Mouse (Mus musculus) hindbrain, embryonic 10.5 days (tissue): Measurements from ENCODE around the gene Fbxo10. TPM values are rescaled to one million over a fixed set of nuclear protein-coding genes. Genes with fewer than 3 reads are reported as not detected.
A peak's percentile ranks its signal among the peaks of the same experiment; 100 is the strongest.
"Not testable (repeated sequence)": the region's sequence is repeated elsewhere in the genome, so short reads cannot be mapped to it uniquely, and the experiment has no call there.

ENCODE experiments used
- DNase-seq: peaks from one replicate; pipeline ENCODE4 v3.0.0-alpha.2; 2017; ENCODE audit warnings: low spot score
- H3K27ac ChIP-seq: fragments of 300-500 bp; sonication (generic); 2 replicates; pipeline ENCODE4 v1.5.1; 2016; ENCODE audit warnings: mild to moderate bottlenecking, moderate library complexity
- H3K27me3 ChIP-seq: fragments of 300-500 bp; sonication (generic); 2 replicates; pipeline ENCODE4 v1.6.1; 2016; ENCODE audit warnings: mild to moderate bottlenecking; ENCODE audit not compliant: poor library complexity, insufficient read depth, severe bottlenecking
- H3K36me3 ChIP-seq: fragments of 300-500 bp; sonication (generic); 2 replicates; pipeline ENCODE4 v1.6.1; 2016; ENCODE audit warnings: mild to moderate bottlenecking, moderate library complexity
- H3K4me1 ChIP-seq: fragments of 300-500 bp; sonication (generic); replicated peaks from 2 replicates; pipeline ENCODE4 v1.6.1; 2016; ENCODE audit warnings: mild to moderate bottlenecking
- H3K4me3 ChIP-seq: fragments of 300-500 bp; sonication (generic); 2 replicates; pipeline ENCODE4 v1.5.1; 2016; ENCODE audit warnings: mild to moderate bottlenecking, moderate library complexity
- H3K9me3 ChIP-seq: fragments of 300-500 bp; sonication (generic); 2 replicates; pipeline ENCODE4 v1.6.1; 2016; ENCODE audit warnings: mild to moderate bottlenecking, moderate library complexity
- WGBS: fragments of 180-500 bp; shearing (Covaris S2); methylation state at CpG from one replicate; pipeline ENCODE4 v1.1.7; 2016; 5-methylcytosine and 5-hydroxymethylcytosine counted together
- polyA plus RNA-seq: library from polyadenylated mRNA; unstranded; fragments of >200 nt; fragmentation: Nextera tagmentation; extraction: Ambion mirVana; gene quantifications from 2 replicates; pipeline ENCODE4 v1.2.1, GENCODE M21; 2016

Gene Fbxo10
- 14.4 and 16.5 TPM in 2 replicates for polyA plus RNA-seq

DNA sequence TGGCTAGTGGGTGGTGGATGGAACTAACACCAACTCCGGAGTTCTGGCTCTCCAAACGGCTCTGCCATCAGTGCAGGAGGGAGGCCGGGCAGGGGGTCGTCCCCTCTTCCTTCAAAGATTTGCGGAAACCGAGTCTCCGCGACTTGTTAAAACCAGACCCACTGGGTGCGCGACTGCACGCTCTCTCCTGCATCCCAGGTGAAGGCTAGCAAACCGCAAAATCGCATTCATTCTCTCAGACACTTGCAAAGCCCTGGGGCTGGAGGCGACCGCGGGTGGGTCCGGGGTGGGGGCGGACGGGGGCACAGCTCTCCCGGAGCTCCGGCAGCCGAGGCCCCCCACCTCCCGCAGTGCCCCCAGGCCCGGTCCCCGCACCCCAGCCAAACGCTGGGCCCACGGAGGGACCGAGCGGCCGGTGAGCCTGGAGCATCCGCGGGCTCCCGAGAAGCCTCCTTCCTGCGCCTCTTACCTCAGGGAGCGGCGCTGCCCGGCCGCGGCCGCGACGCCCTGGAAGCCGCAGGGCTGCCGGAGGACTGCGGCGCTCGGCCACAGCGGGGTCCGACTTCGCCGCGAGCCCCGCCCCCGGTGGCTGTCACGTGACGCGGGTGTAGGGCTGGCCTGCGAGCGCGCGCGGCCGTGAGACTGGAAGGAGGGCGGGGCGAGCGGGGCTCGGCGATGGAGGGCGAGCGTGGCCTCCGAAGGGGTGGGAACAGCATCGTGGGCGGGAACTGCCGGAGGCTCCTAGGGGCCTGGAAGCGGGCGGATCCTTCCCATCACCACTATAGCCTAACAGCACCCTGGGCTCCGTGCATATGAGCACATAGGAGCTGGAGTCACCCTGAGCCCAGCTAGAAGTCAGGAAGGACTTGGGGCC, at the start of gene Fbxo10:
Fbxo10 (minus strand) TSS at position 584 of the 874 bp plus-strand sequence.
- peaks cover 26% of the 10 kb centered on the region for H3K4me1 ChIP-seq
- H3K27ac ChIP-seq, result peak within 1 kb of the TSS; percentile 92
- no peaks in the 10 kb centered on the region for H3K27me3 ChIP-seq
- H3K9me3 ChIP-seq, result no peaks in the 10 kb centered on the region
- H3K4me3 ChIP-seq, result peak within 1 kb of the TSS; percentile 75
- 0 out of 2 replicates have a peak, but pooled peaks cover 3% of the 10 kb centered on the region for H3K36me3 ChIP-seq
- peak; percentile 93 for DNase-seq
- WGBS, result under 1% methylated on average over 77 of the region's 77 CpGs

DNA sequence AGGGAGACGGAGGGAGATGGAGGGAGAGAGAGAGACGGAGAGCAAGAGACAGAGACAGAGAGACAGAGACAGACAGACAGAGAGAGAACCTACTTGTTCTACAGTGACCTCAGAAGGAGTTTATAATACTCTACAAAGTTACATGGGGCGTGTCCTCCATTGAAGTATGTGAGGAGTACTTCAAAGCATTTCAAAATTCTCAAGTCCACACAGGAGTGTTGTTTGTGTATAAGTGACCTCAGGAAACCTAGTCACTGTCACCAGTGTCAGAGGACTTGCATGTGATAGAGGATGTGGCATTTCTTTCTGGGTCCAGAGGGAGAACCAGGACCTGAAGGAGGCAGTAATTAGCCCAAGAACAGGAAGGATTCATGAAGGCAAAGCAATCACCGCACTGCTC, 46.6 kb upstream of the Fbxo10 start:
- Histone ChIP-seq H3K27ac (no peak overlapping the region), H3K4me1 (peaks cover 9% of the 10 kb centered on the region; the same call in 1 of the 2 replicates), H3K9me3 (no peaks in the 10 kb centered on the region), H3K36me3 (no peaks in the 10 kb centered on the region), H3K27me3 (no peaks in the 10 kb centered on the region), H3K4me3 (no peak overlapping the region)
- 71% methylated on average over 4 of the region's 4 CpGs for WGBS
- no peak for DNase-seq

DNA sequence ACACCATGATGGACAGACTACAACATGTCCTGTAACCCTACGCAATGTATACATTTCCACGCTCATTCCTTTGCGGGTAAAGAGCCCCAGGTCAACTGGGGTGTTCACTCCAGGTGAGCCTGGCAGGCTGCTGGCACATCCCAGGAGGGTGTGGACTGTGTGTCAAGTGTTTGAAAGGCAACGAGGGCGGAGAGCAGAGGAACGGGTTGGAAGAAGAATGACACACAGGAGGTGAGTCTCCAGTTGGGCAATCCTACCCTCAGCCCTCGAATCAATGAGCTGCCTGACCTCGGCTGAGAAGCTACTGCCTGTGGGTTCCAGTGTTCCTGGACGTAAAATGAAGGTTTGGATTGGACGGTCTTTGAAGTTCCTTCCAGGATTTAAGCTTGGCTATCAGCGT, 36.9 kb upstream of the Fbxo10 start:
- Histone ChIP-seq H3K4me3 (no peak overlapping the region), H3K9me3 (no peaks in the 10 kb centered on the region), H3K36me3 (no peaks in the 10 kb centered on the region), H3K4me1 (no peaks in the 10 kb centered on the region), H3K27ac (no peak overlapping the region), H3K27me3 (no peaks in the 10 kb centered on the region)
- no peak for DNase-seq
- WGBS, result 91% methylated on average over 11 of the region's 11 CpGs

GRCm38 (mm10) chr4:45108456-45109110, 24.2 kb upstream of the Fbxo10 start:
- H3K27ac ChIP-seq, result no peak overlapping the region

DNA sequence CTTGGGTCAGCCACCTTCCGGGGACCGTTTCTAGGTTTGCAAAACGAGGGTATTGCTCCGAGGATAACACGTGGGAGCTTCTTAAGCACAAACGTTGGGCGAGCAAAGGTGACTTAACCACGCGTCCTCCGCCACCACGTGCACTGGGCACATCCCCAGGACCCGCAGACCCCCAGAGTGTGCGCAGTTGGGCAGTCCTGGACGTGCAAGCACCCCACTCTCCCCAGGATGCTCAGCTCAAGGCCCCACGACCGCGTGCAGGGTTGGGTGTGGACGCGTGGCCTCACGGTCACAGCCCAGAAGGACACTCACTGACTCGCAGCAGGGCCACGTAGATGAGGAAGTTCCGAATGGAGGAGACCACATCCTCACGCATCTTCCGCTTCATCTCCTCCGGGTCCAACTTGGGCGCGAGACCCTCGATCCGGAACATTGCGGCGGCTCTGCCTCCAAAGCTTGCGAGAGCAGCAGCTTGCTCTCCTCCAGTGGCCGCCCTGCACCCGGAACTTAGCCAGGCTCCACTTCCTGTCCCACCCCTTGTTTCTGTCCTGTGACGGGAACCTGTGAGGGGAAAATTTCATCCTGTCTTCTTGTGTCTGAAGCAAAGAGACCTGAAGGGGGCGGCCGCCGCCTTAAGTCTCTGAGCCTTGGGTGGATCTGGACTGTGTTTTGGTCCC, 23.3 kb upstream of the Fbxo10 start, which contains the start of gene Tomm5:
Tomm5 (minus strand) TSS at position 514 of the 677 bp plus-strand sequence.
- WGBS, result under 1% methylated on average over 39 of the region's 39 CpGs
- Histone ChIP-seq H3K4me1 (peaks cover 18% of the 10 kb centered on the region), H3K36me3 (peaks cover 31% of the 10 kb centered on the region), H3K4me3 (peak within 1 kb of the TSS; percentile 100), H3K27ac (peak within 1 kb of the TSS; percentile 90), H3K27me3 (no peaks in the 10 kb centered on the region), H3K9me3 (no peaks in the 10 kb centered on the region)
- DNase-seq, result peak; percentile 89

More at GRCm38 (mm10) chr4:45108456-45109110, 24.2 kb upstream of the Fbxo10 start:
- peaks cover 18% of the 10 kb centered on the region for H3K4me1 ChIP-seq
- peak overlapping the region; percentile 100 for H3K4me3 ChIP-seq
- DNase-seq, result no peak
- no peaks in the 10 kb centered on the region for H3K9me3 ChIP-seq
- peaks cover 22% of the 10 kb centered on the region for H3K36me3 ChIP-seq
- H3K27me3 ChIP-seq, result no peaks in the 10 kb centered on the region
- 73% methylated on average over 8 of the region's 8 CpGs for WGBS

DNA sequence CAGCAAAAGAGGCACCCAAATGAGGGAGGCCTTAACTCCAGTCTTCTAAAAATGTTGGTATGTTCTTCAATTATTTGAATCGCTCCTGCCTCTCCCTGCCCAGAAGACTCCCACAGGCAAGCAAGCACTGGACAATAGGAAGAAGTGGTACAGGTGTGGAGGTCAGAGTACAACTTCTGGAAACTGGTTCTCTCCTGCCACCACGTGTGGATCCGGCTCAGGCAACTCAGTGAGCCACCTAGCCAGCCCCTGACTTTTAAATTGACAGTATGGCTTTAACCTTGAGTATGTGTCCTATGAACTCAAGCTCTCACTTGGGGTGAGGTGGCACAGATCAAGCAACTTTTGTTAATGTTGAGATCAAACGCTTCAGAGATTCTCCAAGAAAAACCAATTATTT, 22.7 kb upstream of the Fbxo10 start:
- no peak for DNase-seq
- peak overlapping the region; percentile 90; the same call in 1 of the 2 replicates for H3K27ac ChIP-seq
- H3K4me3 ChIP-seq, result peak overlapping the region; percentile 100
- H3K9me3 ChIP-seq, result no peaks in the 10 kb centered on the region
- no peaks in the 10 kb centered on the region for H3K27me3 ChIP-seq
- H3K4me1 ChIP-seq, result peaks cover 18% of the 10 kb centered on the region
- H3K36me3 ChIP-seq, result peaks cover 37% of the 10 kb centered on the region
- 6% methylated on average over 4 of the region's 4 CpGs for WGBS

DNA sequence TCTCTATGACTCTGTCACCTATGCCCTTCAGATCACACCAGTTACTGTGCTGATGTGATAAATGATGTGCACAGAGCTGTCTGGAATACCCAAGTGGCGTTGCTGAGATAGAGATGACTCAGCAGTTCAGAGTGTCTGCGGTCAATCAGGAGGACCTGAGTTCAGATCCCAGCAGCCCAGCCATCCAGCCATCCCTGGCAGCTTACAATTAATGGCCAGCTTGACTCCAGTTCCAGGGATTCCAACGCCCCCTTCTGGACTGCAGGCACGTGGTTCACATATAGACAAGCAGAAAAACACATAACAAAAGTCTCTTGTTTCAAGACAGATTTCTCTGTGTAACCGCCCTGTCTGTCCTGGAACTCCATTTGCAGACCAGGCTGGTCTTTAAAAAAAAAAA, 22.0 kb upstream of the Fbxo10 start:
- WGBS, result 68% methylated on average over 5 of the region's 5 CpGs
- Histone ChIP-seq H3K4me1 (peaks cover 18% of the 10 kb centered on the region), H3K27ac (no peak overlapping the region), H3K4me3 (peak overlapping the region; percentile 100), H3K36me3 (peaks cover 40% of the 10 kb centered on the region), H3K27me3 (no peaks in the 10 kb centered on the region), H3K9me3 (no peaks in the 10 kb centered on the region)
- no peak for DNase-seq

- H3K4me1 ChIP-seq, result no peaks in the 10 kb centered on the region
- H3K9me3 ChIP-seq, result no peaks in the 10 kb centered on the region
- H3K27ac ChIP-seq, result no peak overlapping the region
- WGBS, result 27% methylated on average over 7 of the region's 7 CpGs
- peak; percentile 80 for DNase-seq
- H3K27me3 ChIP-seq, result no peaks in the 10 kb centered on the region
- H3K4me3 ChIP-seq, result no peak overlapping the region
- H3K36me3 ChIP-seq, result peaks cover 9% of the 10 kb centered on the region
Measured at GRCm38 (mm10) chr4:45097198-45097872, 12.9 kb upstream of the Fbxo10 start.

DNA sequence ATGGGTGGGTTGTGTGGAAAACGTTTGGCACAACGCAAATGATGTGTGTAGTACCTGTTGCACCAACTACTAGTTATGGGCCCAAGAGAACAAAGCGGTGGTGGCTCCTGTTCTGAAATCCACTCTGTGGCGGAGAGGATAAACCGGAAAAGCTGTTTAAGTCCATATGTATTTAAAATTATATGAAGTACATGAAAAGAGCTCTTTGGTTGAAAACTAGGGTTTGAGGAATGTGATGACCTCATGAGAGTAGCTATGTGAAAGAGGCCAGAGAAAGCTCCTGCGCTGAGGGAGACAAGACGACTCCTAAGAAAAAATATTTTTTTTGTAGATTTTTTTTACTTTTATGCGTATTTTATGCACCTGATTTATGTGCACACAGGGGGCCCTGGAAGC, 489 bp upstream of the Fbxo10 start:
- Histone ChIP-seq H3K4me1 (peaks cover 26% of the 10 kb centered on the region), H3K9me3 (no peaks in the 10 kb centered on the region), H3K4me3 (peak overlapping the region; percentile 75), H3K27ac (peak overlapping the region; percentile 92), H3K27me3 (no peaks in the 10 kb centered on the region), H3K36me3 (0 out of 2 replicates have a peak, but pooled peaks cover under 1% of the 10 kb centered on the region)
- 51% methylated on average over 8 of the region's 8 CpGs for WGBS
- DNase-seq, result no peak

GRCm38 (mm10) chr4:45083487-45083886, 917 bp downstream of the Fbxo10 start:
- 3% methylated on average over 8 of the region's 8 CpGs for WGBS
- Histone ChIP-seq H3K27ac (0 out of 2 replicates have a peak overlapping the region, but pooled peaks have one; percentile 45), H3K4me3 (peak overlapping the region; percentile 75), H3K9me3 (no peaks in the 10 kb centered on the region), H3K36me3 (peaks cover 7% of the 10 kb centered on the region), H3K27me3 (no peaks in the 10 kb centered on the region), H3K4me1 (peaks cover 26% of the 10 kb centered on the region)
- DNase-seq, result peak; percentile 20

DNA sequence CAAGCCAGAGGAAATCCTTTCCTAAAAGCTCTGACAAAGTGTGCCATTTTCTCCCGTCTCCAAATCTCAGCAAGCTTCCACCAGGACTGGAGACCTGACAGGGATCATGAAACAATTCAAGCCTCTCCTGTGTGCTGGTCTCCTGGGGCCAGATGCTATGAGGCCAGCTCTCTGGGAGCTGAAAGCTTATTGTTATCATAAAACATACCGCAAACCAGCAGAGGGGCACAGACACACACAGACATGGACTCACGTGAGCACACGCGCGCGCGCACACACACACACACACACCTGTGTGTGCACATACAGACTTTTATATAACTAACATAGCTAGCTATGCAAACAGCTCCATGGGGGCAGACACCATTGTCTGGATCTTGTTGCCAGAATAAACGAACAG, 1.5 kb downstream of the Fbxo10 start:
- H3K9me3 ChIP-seq, result no peaks in the 10 kb centered on the region
- H3K27me3 ChIP-seq, result no peaks in the 10 kb centered on the region
- 77% methylated on average over 9 of the region's 9 CpGs for WGBS
- H3K27ac ChIP-seq, result 0 out of 2 replicates have a peak overlapping the region, but pooled peaks have one; percentile 6
- peaks cover 26% of the 10 kb centered on the region for H3K4me1 ChIP-seq
- no peak for DNase-seq
- peaks cover 8% of the 10 kb centered on the region for H3K36me3 ChIP-seq
- H3K4me3 ChIP-seq, result peak overlapping the region; percentile 75

DNA sequence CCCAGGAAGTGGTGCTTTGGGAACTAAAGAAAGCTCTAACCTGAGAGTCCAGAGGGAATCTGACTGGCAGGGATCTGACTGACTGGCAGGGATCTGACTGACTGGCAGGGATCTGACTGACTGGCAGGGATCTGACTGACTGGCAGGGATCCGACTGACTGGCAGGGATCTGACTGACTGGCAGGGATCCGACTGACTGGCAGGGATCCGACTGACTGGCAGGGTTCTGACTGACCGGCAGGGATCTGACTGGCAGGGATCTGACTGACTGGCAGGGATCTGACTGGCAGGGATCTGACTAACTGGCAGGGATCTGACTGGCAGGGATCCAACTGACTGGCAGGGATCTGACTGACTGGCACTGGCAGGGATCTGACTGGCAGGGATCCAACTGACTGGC, 3.4 kb downstream of the Fbxo10 start:
- Histone ChIP-seq H3K4me1 (peaks cover 26% of the 10 kb centered on the region), H3K36me3 (peaks cover 11% of the 10 kb centered on the region)
- 86% methylated on average over 4 of the region's 4 CpGs for WGBS
- not testable (repeated sequence) for H3K4me3 ChIP-seq, H3K9me3 ChIP-seq, H3K27ac ChIP-seq, H3K27me3 ChIP-seq, DNase-seq
